Mouse (Mus musculus) thymus, adult 2 months (tissue): ENCODE measurements around the gene Gpnmb.

ENCODE experiments used
- CTCF ChIP-seq: fragments of 200-500 bp; IDR thresholded peaks from 2 replicates; pipeline ENCODE4 v1.5.1; 2012; ENCODE audit warnings: mild to moderate bottlenecking, control low read depth, low read length, moderate library complexity, borderline replicate concordance; ENCODE audit not compliant: control insufficient read depth, poor library complexity, insufficient read depth; ENCODE audit errors: extremely low read depth
- POLR2A ChIP-seq: fragments of 200-500 bp; IDR thresholded peaks from 2 replicates; pipeline ENCODE4 v1.6.1; 2012; ENCODE audit warnings: mild to moderate bottlenecking, low read length, control low read depth, moderate library complexity; ENCODE audit not compliant: control insufficient read depth, poor library complexity, insufficient read depth; ENCODE audit errors: extremely low read depth

GRCm38 (mm10) chr6:49094968-49095367 lies 58.6 kb downstream of the Gpnmb start:
- no peak for TF ChIP-seq CTCF
- no peak for TF ChIP-seq POLR2A
